Mouse (Mus musculus): ENCODE measurements at regions not wholly inside any gene's neighbourhood (a gene's known extent, or its start where the extent isn't known, plus 50 kb on each side); places are given as distances from the start of the nearest gene placed in this dataset.

GRCm38 (mm10) chr12:109662179-109662578, 62.0 kb upstream of the Rtl1 start:
- in situ Hi-C loops (cut with MboI, MseI), result no loop called here

GRCm38 (mm10) chr12:109674766-109675165, 74.6 kb upstream of the Rtl1 start:
- in situ Hi-C loops (cut with MboI, MseI), result no loop called here

- in situ Hi-C loops (cut with MboI, MseI), result no loop called here
These were observed 93.9 kb upstream of the Rtl1 start for GRCm38 (mm10) chr12:109694046-109694445.

GRCm38 (mm10) chr12:109694801-109695430, 94.8 kb upstream of the Rtl1 start:
- in situ Hi-C loops (cut with MboI, MseI), result no loop called here

GRCm38 (mm10) chr12:109706820-109707219, 106.7 kb upstream of the Rtl1 start:
- in situ Hi-C loops (cut with MboI, MseI), result no loop called here

GRCm38 (mm10) chr12:109709661-109710060, 109.5 kb upstream of the Rtl1 start:
- in situ Hi-C loops (cut with MboI, MseI), result no loop called here

- in situ Hi-C loops (cut with MboI, MseI), result no loop called here
These were observed 111.3 kb upstream of the Rtl1 start for GRCm38 (mm10) chr12:109711392-109711791.

GRCm38 (mm10) chr12:109711946-109712345, 111.8 kb upstream of the Rtl1 start:
- in situ Hi-C loops (cut with MboI, MseI), result no loop called here

GRCm38 (mm10) chr12:109712386-109712785, 112.3 kb upstream of the Rtl1 start:
- in situ Hi-C loops (cut with MboI, MseI), result no loop called here

GRCm38 (mm10) chr12:109713041-109713440, 112.9 kb upstream of the Rtl1 start:
- in situ Hi-C loops (cut with MboI, MseI), result no loop called here

- in situ Hi-C loops (cut with MboI, MseI), result no loop called here
These were observed 113.9 kb upstream of the Rtl1 start for GRCm38 (mm10) chr12:109714061-109714460.

GRCm38 (mm10) chr12:109716991-109717390, 116.9 kb upstream of the Rtl1 start:
- in situ Hi-C loops (cut with MboI, MseI), result no loop called here

- in situ Hi-C loops (cut with MboI, MseI), result no loop called here
These were observed 117.9 kb upstream of the Rtl1 start for GRCm38 (mm10) chr12:109718036-109718435.

- in situ Hi-C loops (cut with MboI, MseI), result no loop called here
These were observed 138.1 kb upstream of the Rtl1 start for GRCm38 (mm10) chr12:109738201-109738600.

GRCm38 (mm10) chr12:109738911-109739310, 138.8 kb upstream of the Rtl1 start:
- in situ Hi-C loops (cut with MboI, MseI), result no loop called here

- in situ Hi-C loops (cut with MboI, MseI), result no loop called here
These were observed 142.4 kb upstream of the Rtl1 start for GRCm38 (mm10) chr12:109742486-109742885.

GRCm38 (mm10) chr12:109743036-109743650, 143.0 kb upstream of the Rtl1 start:
- in situ Hi-C loops (cut with MboI, MseI), result no loop called here

GRCm38 (mm10) chr12:109744186-109744585, 144.1 kb upstream of the Rtl1 start:
- in situ Hi-C loops (cut with MboI, MseI), result no loop called here

GRCm38 (mm10) chr12:109745731-109746484, 145.8 kb upstream of the Rtl1 start:
- in situ Hi-C loops (cut with MboI, MseI), result no loop called here

GRCm38 (mm10) chr12:109747201-109747600, 147.1 kb upstream of the Rtl1 start:
- in situ Hi-C loops (cut with MboI, MseI), result no loop called here

- in situ Hi-C loops (cut with MboI, MseI), result no loop called here
These were observed 147.6 kb upstream of the Rtl1 start for GRCm38 (mm10) chr12:109747776-109748175.

GRCm38 (mm10) chr12:109748326-109749059, 148.4 kb upstream of the Rtl1 start:
- in situ Hi-C loops (cut with MboI, MseI), result no loop called here
